Mouse (Mus musculus): ENCODE results near the gene Grem2.

The Grem2 gene

GRCm38 (mm10) chr1:174921298-174921955 is at the start of gene Grem2:
TSS of gene Grem2 (minus strand) at chr1:174921819.
- DNase-seq = peak; percentile 18 to 38

GRCm38 (mm10) chr1:174959837-174960236 is 38.2 kb upstream of the Grem2 start:
- no peak for DNase-seq

- no peak for DNase-seq
Observed at GRCm38 (mm10) chr1:174931003-174931619, 9.5 kb upstream of the Grem2 start.

GRCm38 (mm10) chr1:174929459-174930181 is 8.0 kb upstream of the Grem2 start:
- DNase-seq = no peak

- no peak for DNase-seq
Observed at GRCm38 (mm10) chr1:174918949-174919348, 2.7 kb downstream of the Grem2 start.

- DNase-seq = peak in 1 of 2 experiments; percentile 10
Observed at GRCm38 (mm10) chr1:174918236-174918870, 3.3 kb downstream of the Grem2 start.

- DNase-seq = no peak
Observed at GRCm38 (mm10) chr1:174909834-174910233, 11.8 kb downstream of the Grem2 start.

- DNase-seq = peak; percentile 7 to 25
Observed at GRCm38 (mm10) chr1:174908232-174908631, 13.4 kb downstream of the Grem2 start.

GRCm38 (mm10) chr1:174907637-174908036 is 14.0 kb downstream of the Grem2 start:
- DNase-seq = peak; percentile 70 to 83

GRCm38 (mm10) chr1:174902755-174903154 is 18.9 kb downstream of the Grem2 start:
- no peak for DNase-seq

GRCm38 (mm10) chr1:174892471-174892870 is 29.1 kb downstream of the Grem2 start:
- no peak for DNase-seq

GRCm38 (mm10) chr1:174888684-174889405 is 32.8 kb downstream of the Grem2 start:
- DNase-seq = no peak

- no peak for DNase-seq
Observed at GRCm38 (mm10) chr1:174888073-174888472, 33.5 kb downstream of the Grem2 start.

- no peak for DNase-seq
Observed at GRCm38 (mm10) chr1:174882496-174882895, 39.1 kb downstream of the Grem2 start.

- DNase-seq = no peak
Observed at GRCm38 (mm10) chr1:174875173-174875572, 46.4 kb downstream of the Grem2 start.

GRCm38 (mm10) chr1:174860407-174861118 is 61.1 kb downstream of the Grem2 start:
- DNase-seq = peak in 1 of 2 experiments; percentile 11

GRCm38 (mm10) chr1:174856188-174856587 is 65.4 kb downstream of the Grem2 start:
- DNase-seq = no peak

- no peak for DNase-seq
Observed at GRCm38 (mm10) chr1:174844786-174845185, 76.8 kb downstream of the Grem2 start.

- DNase-seq = no peak
Observed at GRCm38 (mm10) chr1:174836861-174837260, 84.8 kb downstream of the Grem2 start.

- DNase-seq = no peak
Observed at GRCm38 (mm10) chr1:174826562-174826961, 95.1 kb downstream of the Grem2 start.

- DNase-seq = no peak
Observed at GRCm38 (mm10) chr1:174811846-174812245, 109.8 kb downstream of the Grem2 start.

- no peak for DNase-seq
Observed at GRCm38 (mm10) chr1:174788617-174789016, 133.0 kb downstream of the Grem2 start.

Data from lung, adult 18-20 months (tissue).